Mouse (Mus musculus): ENCODE measurements at regions not wholly inside any gene's neighbourhood (a gene's known extent, or its start where the extent isn't known, plus 50 kb on each side); places are given as distances from the start of the nearest gene placed in this dataset.

DNA sequence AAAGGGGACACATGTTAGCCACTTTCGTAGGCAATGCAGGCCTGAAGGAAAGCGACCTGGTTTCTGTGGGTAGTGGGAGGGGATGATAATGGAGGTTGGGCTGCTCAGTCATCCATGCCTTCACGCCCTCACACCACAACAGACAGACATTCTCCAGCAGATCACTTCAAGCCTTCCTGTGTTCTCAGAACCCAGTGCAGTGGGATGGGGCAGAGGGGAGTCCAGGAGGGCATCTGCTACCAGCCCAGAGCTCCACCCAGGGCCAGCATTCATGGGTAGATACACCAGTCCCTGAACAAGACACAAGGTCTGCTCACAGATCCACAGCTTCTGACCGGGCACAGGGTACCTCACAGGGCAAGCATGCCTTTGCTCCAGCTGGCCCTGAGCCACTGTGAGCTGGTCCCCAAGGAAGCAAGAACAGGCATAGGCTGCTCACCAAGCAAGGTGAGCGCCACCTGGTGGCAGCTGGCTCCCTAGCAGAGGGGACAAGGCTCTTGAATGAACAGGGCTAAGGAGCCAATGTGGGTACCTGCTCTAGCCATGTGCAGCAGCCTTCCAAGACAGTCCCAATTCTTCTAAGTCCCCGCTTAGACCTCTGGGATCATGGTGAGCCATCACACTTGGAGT, 62.2 kb upstream of the Nkx1-1 start:
- Histone ChIP-seq H3K9ac (ENCODE audit: low read length) (no peak overlapping the region), H3K27me3 (ENCODE audit: control insufficient read depth, insufficient read depth, low read depth, low read length) (no peaks in the 10 kb centered on the region), H3K27ac (ENCODE audit: low read length) (no peak overlapping the region), H3K4me2 (ENCODE audit: low read depth, low read length) (no peak overlapping the region), H3K9me3 (ENCODE audit: control insufficient read depth, low read length) (no peaks in the 10 kb centered on the region), H3K36me3 (ENCODE audit: control insufficient read depth, insufficient read depth, low read length) (no peaks in the 10 kb centered on the region), H3K4me3 (ENCODE audit: low read length) (no peak overlapping the region), H3K4me1 (replicated peaks; ENCODE audit: control insufficient read depth, insufficient read depth, low read length) (no peaks in the 10 kb centered on the region)
- 25% methylated on average over 6 of the region's 6 CpGs for WGBS
- peak; percentile 31; the same call in 1 of the 2 replicates for ATAC-seq (ENCODE audit: low read depth)

DNA sequence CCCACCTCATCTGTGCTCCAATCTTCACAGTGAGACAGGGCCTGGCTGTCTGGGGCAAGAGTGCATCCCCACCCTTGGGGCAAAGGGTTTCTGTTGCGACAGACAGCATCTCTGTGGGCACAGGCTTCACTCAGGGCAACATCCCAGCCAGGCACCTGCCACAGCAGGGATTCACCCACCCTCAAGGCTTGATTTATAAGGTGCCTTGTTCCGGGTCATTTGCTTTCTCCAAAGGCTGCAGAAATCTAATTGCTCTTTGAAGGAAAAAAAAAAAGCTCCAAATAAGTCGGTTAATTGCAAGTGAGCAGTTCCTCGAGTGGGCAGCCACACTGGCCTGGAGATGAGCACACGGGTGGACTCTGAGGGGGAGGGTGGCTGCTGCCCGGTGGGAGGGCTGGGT, 61.5 kb upstream of the Nkx1-1 start:
- Histone ChIP-seq H3K4me3 (ENCODE audit: low read length) (no peak overlapping the region), H3K4me1 (replicated peaks; ENCODE audit: control insufficient read depth, insufficient read depth, low read length) (no peaks in the 10 kb centered on the region), H3K27ac (ENCODE audit: low read length) (no peak overlapping the region), H3K9ac (ENCODE audit: low read length) (no peak overlapping the region), H3K4me2 (ENCODE audit: low read depth, low read length) (no peak overlapping the region), H3K27me3 (ENCODE audit: control insufficient read depth, insufficient read depth, low read depth, low read length) (no peaks in the 10 kb centered on the region), H3K9me3 (ENCODE audit: control insufficient read depth, low read length) (no peaks in the 10 kb centered on the region), H3K36me3 (ENCODE audit: control insufficient read depth, insufficient read depth, low read length) (no peaks in the 10 kb centered on the region)
- ATAC-seq (ENCODE audit: low read depth): no peak
- 59% methylated on average over 6 of the region's 6 CpGs for WGBS

DNA sequence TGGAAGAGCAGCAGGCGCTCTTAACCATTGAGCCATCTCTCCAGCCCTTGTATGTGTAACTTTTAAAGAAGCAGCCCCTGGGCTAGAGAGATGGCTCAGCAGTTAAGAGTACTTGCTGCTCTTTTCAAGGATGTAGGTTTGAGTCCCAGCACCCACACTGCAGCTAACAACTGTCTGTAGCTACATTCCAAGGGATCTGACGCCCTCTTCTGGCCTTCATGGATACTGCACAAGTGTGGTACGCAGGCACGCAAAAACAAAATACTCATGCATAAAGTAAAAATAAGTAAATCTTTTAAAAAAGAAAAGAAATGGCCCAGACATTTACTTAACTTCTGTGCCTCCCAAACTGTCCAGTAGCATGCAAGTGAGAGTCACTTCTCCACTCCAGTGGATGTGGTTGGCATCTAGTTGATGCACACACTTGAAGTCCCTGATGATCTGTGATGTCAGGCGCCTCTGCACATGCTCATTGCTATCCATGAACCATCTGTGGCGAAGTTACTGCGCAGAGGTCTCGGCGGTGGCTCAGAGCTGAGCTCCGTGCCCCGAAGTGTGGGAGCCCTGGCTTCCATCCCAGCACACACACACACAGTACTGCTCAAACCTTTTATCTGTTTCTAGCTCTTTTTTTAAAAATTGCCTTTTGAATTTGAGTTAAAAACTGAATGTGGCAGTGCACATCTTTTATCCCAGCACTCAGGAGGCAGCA, 59.0 kb upstream of the Nkx1-1 start:
- Histone ChIP-seq H3K4me2 (ENCODE audit: low read depth, low read length) (no peak overlapping the region), H3K4me1 (replicated peaks; ENCODE audit: control insufficient read depth, insufficient read depth, low read length) (no peaks in the 10 kb centered on the region), H3K27ac (ENCODE audit: low read length) (no peak overlapping the region), H3K9ac (ENCODE audit: low read length) (no peak overlapping the region), H3K9me3 (ENCODE audit: control insufficient read depth, low read length) (no peaks in the 10 kb centered on the region), H3K27me3 (ENCODE audit: control insufficient read depth, insufficient read depth, low read depth, low read length) (no peaks in the 10 kb centered on the region), H3K4me3 (ENCODE audit: low read length) (no peak overlapping the region), H3K36me3 (ENCODE audit: control insufficient read depth, insufficient read depth, low read length) (no peaks in the 10 kb centered on the region)
- WGBS: 77% methylated on average over 11 of the region's 11 CpGs
- ATAC-seq (ENCODE audit: low read depth): no peak

DNA sequence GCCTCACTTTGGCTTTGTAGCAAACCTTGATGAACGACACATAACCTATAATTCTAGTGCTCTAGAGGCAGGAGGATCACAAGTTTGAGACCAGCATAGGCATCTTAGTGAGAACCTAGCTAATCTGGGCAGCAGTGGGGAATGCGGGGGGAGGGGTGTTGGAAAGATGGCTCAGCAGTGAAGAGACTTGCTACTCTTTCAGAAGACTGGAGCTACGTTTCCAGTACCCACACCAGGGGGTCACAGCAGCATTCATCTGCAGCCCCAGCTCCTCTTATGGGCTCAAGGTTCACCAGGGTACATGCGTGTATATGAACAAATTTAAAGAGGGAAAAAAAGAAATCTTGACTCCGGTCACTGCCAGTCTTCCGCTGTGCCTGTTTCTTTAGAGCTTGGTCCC, 55.5 kb upstream of the Nkx1-1 start:
- 62% methylated on average over 6 of the region's 6 CpGs for WGBS
- no peak for ATAC-seq (ENCODE audit: low read depth)
- no peaks in the 10 kb centered on the region for H3K27me3 ChIP-seq (ENCODE audit: control insufficient read depth, insufficient read depth, low read depth, low read length)

DNA sequence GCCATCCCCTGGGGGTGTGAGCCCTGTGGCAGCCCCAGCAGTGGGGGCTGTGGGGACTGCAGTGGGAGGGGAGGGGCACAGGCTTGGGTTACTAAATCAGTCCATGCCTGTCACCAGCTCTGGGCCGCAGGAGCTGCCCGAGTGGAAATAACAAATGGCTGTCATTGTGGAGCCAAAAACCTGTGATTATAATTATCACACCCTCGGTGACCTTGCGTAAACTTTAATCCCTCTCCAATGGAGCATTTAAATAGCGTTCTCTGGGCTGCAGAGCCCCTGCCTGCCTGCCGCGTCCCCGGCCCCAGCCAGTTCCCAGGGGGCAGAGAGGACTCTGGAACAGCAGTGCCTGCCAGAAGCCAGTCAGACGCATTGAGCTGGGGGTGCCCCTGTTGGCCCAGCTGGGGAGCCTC, 54.4 kb upstream of the Nkx1-1 start:
- Histone ChIP-seq H3K4me3 (ENCODE audit: low read length) (no peak overlapping the region), H3K36me3 (ENCODE audit: control insufficient read depth, insufficient read depth, low read length) (no peaks in the 10 kb centered on the region), H3K9me3 (ENCODE audit: control insufficient read depth, low read length) (no peaks in the 10 kb centered on the region), H3K27ac (ENCODE audit: low read length) (no peak overlapping the region), H3K27me3 (ENCODE audit: control insufficient read depth, insufficient read depth, low read depth, low read length) (no peaks in the 10 kb centered on the region), H3K4me2 (ENCODE audit: low read depth, low read length) (no peak overlapping the region), H3K4me1 (replicated peaks; ENCODE audit: control insufficient read depth, insufficient read depth, low read length) (no peaks in the 10 kb centered on the region), H3K9ac (ENCODE audit: low read length) (no peak overlapping the region)
- WGBS: 15% methylated on average over 9 of the region's 9 CpGs
- ATAC-seq (ENCODE audit: low read depth): no peak

More for the DNA sequence above, 55.5 kb upstream of the Nkx1-1 start:
- Histone ChIP-seq H3K4me1 (replicated peaks; ENCODE audit: control insufficient read depth, insufficient read depth, low read length) (no peaks in the 10 kb centered on the region), H3K9ac (ENCODE audit: low read length) (no peak overlapping the region), H3K9me3 (ENCODE audit: control insufficient read depth, low read length) (no peaks in the 10 kb centered on the region), H3K36me3 (ENCODE audit: control insufficient read depth, insufficient read depth, low read length) (no peaks in the 10 kb centered on the region), H3K4me3 (ENCODE audit: low read length) (no peak overlapping the region), H3K4me2 (ENCODE audit: low read depth, low read length) (no peak overlapping the region), H3K27ac (ENCODE audit: low read length) (no peak overlapping the region)

DNA sequence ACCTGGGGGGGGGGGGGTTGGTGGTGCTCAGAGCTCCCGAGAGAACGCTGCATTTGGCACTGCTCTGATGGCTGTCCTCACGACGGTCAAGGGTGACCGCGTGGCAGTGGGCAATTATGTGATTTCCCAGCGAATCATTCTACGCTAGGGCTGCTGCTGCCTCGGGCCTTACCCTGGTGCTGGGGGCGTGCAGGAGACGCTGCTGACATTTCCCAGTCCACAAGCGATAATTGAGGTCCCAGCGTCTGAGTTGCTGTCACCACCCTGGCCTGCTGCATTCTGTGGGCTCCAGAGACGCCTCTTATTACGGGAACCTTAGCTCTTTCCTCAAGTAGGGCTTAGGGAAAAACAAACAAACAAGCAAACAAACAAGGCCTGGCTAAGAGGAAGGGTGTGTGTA, 52.0 kb upstream of the Nkx1-1 start:
- Histone ChIP-seq H3K9me3 (ENCODE audit: control insufficient read depth, low read length) (no peaks in the 10 kb centered on the region), H3K36me3 (ENCODE audit: control insufficient read depth, insufficient read depth, low read length) (no peaks in the 10 kb centered on the region), H3K4me2 (ENCODE audit: low read depth, low read length) (no peak overlapping the region), H3K4me1 (replicated peaks; ENCODE audit: control insufficient read depth, insufficient read depth, low read length) (no peaks in the 10 kb centered on the region), H3K4me3 (ENCODE audit: low read length) (no peak overlapping the region), H3K27ac (ENCODE audit: low read length) (no peak overlapping the region), H3K9ac (ENCODE audit: low read length) (no peak overlapping the region), H3K27me3 (ENCODE audit: control insufficient read depth, insufficient read depth, low read depth, low read length) (no peaks in the 10 kb centered on the region)
- ATAC-seq (ENCODE audit: low read depth): no peak
- WGBS: 48% methylated on average over 15 of the region's 15 CpGs
